Mouse (Mus musculus): Measurements from ENCODE around the gene Fam171a1.
A peak's percentile ranks its signal among the peaks of the same experiment; 100 is the strongest.

Fam171a1 gene

DNA sequence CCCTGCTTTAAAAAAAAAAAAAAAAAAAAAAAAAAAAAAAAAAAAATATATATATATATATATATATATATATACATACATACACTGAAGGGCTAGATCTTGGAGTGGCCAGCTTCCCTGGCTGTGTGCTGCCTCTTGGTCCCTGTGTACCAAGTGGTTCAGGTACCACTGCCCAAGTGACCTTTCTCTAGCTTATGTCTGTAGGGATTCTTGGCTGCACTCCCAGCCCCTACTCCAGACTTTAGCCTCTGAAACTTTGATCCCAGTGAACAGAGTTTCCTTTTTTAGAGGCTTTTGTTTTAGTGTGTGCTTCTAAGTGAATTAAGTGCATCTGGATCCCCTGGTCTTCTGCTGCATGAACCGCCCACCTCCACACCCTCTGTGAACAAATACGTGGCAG lies 24.3 kb downstream of the Fam171a1 start:
- no peak for DNase-seq (ENCODE audit: low spot score in 2 of 2)

- DNase-seq (ENCODE audit: low spot score in 2 of 2): no peak
These were observed 25.0 kb downstream of the Fam171a1 start for GRCm38 (mm10) chr2:3139065-3139464.

DNA sequence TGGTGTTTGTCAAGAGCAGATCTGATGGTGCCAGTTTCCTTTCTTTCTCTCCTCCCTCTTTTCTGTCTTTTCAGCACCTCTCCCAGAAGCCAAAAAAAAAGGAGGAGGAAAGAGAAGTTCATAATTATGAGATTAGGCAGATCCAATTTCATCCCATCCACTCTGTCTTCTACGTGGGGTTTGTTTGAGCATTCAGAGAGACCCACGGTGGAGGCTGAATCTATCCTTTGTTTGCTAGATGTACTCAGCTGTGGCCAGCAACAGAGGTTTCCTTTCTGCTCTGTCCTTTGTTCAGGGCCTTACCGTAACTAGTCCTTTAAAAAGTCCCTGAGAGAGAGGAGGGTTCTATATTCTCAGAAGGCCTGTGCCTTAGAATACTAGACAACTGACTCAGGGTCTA lies 25.6 kb downstream of the Fam171a1 start:
- DNase-seq (ENCODE audit: low spot score in 2 of 2): no peak

GRCm38 (mm10) chr2:3140585-3140984 lies 26.6 kb downstream of the Fam171a1 start:
- DNase-seq (ENCODE audit: low spot score in 2 of 2): no peak

DNA sequence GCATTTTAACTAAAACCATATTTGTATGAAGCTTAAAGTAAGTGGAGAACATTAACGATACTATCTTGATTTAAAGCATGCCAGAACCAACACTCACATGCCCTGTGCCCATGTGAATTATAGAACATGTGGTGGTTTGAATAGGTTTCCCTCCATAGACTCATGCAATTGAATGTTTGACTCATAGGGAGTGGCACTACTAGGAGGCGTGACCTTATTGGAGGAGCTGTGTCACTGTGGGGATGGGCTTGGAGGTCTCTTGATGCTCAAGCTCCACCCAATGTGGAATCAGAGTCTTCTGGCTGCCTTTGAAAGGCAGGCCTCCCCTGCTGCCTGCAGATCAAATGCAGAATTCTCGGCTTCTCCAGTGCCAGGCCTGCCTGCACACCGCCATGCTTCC lies 27.8 kb downstream of the Fam171a1 start:
- DNase-seq (ENCODE audit: low spot score in 2 of 2): no peak

GRCm38 (mm10) chr2:3144291-3144690 lies 30.3 kb downstream of the Fam171a1 start:
- peak in 1 of 2 experiments; percentile 44 for DNase-seq (ENCODE audit: low spot score in 2 of 2)

DNA sequence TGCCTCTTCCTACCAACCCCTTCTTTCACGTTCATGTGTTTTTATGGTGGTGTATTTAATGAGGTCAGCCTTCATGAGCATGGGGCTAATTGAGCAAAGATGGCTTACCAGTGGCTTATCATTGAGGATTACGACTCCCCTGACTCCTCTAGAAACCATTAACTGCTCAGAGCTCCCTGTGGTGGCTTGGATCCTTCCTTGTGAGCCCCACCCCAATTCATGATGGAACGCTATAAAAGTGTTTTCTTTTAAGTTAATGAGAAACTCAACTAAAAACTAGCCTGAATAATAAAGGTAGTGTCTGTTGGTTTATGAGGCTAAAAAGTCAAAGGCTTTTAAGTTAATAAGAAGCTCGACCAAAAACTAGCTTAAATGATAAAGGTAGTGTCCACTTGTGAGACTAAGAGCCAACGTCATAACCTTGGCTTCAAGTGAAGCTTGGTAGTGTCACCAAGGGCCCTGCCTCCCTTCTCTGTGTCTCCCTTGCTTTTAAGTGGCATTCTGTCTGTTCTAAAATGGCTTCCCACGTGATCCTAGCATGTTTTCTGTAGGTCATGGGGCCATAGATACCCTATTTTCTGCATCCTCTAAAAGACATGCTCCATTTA lies 33.6 kb downstream of the Fam171a1 start:
- no peak for DNase-seq (ENCODE audit: low spot score in 2 of 2)

GRCm38 (mm10) chr2:3148731-3149130 lies 34.7 kb downstream of the Fam171a1 start:
- no peak for DNase-seq (ENCODE audit: low spot score in 2 of 2)

GRCm38 (mm10) chr2:3150324-3150723 lies 36.3 kb downstream of the Fam171a1 start:
- DNase-seq (ENCODE audit: low spot score in 2 of 2): no peak

DNA sequence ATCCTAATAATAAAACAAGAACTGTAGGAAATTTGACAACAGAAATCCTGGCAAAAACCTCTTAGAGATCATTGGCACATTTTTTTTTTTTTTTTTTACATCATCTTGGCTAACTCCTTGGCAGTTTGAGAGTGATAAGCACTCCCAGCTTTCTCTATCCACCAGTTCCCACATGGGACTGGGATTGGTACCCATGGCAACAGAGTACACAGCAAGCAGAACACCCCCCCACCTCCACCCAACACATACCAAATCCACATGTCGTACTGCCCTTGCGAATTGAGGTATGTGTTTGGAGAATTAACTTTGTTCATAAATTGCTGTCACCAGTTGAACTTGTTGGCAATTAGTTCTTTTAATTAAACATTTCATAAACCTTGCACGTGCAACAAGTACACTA lies 37.3 kb downstream of the Fam171a1 start:
- DNase-seq (ENCODE audit: low spot score in 2 of 2): no peak

GRCm38 (mm10) chr2:3154091-3154665 lies 40.2 kb downstream of the Fam171a1 start:
- DNase-seq (ENCODE audit: low spot score in 2 of 2): no peak

DNA sequence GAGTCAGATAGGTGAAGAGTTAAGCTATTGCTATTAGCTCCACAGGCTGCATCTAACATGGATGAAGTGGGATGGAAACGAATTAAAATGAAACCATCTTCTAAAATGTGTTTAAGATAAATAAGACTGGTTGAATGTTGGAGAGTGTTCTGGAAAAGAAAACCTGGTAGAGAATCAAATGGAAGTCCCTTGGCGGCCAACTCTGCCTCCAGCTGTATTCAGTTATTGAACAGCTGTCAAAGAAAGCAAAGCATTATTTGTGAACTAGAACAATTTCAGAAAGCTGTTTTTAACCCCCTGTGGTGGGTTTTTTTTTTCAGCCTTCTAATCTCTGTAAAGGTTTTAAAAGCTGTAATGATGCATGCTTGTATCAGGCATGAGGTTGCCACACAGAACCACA lies 41.0 kb downstream of the Fam171a1 start:
- no peak for DNase-seq (ENCODE audit: low spot score in 2 of 2)

DNA sequence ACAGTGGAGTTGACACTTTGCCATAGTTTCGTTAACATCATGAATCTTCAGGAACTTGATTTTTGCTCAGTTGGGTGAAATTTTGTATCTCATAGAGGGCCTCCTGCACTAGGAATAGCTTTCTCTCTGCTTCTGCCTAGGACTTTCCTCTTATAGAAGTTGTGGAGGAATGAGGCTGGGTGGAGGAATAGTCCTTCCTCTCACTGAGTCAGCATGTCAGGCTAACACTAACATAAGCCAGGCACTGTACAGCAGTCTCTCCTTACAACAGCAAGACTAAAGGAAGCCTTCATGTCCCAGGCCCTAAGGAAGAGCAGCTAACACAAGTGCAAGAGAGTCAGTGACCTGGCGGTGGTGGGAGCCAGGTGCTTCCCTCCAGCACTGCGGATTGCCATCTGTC lies 43.0 kb downstream of the Fam171a1 start:
- no peak for DNase-seq (ENCODE audit: low spot score in 2 of 2)

- no peak for DNase-seq (ENCODE audit: low spot score in 2 of 2)
These were observed 43.8 kb downstream of the Fam171a1 start for GRCm38 (mm10) chr2:3157661-3158344.

DNA sequence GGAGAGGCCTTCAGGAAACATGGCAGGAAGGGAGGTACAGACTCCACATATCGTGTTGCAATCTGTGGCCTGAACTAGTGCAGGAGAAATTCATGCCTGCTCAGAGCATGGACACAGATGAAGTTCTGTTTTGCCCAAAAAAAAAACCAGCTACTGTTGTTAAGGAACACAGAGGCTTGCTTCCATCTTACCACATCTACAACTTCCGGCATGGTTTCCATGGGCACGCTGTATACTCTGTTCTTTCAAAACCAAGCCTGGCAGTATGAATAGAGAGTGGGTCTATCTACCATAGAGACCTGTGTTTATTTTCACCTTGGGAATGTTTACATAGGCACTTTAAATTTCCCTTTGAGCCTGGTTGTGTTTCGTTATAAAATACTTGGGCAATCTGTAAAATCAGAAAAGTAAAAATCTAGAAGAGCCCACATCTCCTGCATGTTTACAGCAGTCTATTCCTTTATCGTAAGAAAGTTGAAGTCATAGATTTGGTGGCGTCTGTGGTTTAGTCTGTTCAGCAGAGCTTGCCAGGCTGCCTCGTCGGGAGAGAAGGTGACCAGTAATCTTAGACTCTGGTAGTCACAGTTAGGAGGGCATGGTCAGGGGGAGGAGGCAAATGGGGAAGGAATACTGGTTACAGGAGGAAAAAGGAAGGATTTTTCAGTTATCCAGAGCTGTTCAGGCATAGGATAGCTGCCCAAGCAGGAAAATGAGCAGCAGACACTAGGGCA lies 44.8 kb downstream of the Fam171a1 start:
- DNase-seq (ENCODE audit: low spot score in 2 of 2): no peak

DNA sequence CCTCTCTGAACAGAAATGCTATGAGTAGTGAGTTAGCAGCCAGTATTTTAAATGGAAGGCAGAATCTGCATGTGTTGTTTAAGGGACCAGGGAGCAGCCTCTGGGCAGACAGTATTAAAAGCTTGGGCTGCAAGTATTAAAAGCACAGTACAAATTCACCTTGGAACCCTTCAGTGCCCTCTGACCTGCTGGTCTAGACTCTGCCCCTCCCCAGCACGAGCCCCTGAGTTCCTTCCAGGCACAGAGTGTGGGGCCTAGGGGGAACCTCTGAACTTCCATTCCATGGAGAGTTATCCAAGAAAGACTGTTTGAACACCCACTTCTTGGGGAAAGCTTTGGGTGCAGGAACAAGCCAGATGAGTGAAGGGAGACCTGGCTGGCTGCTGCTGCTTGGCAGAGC lies 47.6 kb downstream of the Fam171a1 start:
- no peak for DNase-seq (ENCODE audit: low spot score in 2 of 2)

DNA sequence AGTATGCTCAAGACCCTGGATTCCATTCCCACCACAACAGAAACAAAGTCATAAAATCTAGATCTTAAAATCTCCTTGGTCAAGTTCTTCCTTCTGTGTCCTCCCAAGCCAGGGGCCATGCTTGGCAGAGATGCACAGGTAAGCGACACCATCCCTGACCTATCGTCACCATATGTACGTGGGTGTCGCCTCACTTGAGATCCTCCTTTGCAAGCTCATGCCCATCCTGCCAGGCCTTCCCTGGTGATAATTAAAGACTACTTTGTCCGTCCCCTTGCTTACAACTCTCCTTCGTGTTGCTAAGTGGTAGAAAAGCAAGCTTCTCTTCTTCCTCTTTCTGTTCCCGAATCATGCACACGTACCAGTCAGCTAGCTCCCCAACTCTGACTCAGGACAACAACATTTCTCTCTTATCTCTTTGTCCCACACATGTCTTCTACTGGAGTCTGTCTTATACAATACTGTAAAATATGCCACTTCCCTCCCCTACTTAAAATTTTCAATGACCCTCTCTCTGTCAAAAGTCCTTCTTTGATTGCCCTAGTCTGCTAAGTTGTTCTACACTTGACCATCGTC lies 49.6 kb downstream of the Fam171a1 start:
- DNase-seq (ENCODE audit: low spot score in 2 of 2): no peak

GRCm38 (mm10) chr2:3165037-3165600 lies 51.1 kb downstream of the Fam171a1 start:
- DNase-seq (ENCODE audit: low spot score in 2 of 2): no peak

DNA sequence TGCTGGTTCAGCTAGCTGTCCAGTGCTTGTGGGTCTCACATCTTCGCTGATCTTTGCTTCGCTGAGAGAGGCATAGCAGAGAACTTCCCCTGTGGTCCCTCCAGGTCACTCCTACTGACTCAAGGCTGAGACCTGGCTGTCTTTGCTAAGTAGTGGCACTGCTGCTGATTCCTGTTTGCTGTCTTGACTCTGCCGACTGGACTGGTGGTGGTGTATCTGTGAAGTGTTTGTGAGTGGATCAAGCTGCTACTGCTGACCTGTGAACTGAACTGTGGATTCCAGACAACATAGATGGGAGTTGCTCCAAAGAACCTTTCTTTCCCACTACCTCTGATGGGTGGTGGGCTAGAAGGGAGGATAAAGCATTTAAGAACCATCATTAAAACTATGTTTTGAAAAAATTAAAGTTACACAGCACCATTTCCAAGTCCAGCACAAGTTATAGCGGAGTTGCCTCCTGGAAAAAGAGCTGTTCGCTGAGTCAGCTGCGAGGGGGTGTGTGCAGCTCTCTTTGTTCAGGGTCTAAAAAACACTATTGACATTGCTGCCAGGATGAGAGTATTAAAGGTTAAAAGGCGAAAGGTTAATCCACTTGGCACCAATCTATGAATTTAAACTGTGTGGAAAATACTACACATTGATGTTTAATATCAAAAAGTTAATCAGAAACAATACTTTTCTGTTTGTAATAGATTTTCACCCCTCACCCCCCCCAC lies 52.0 kb downstream of the Fam171a1 start:
- DNase-seq (ENCODE audit: low spot score in 2 of 2): no peak

GRCm38 (mm10) chr2:3168719-3169402 lies 54.8 kb downstream of the Fam171a1 start:
- peak in 1 of 2 experiments; percentile 54 for DNase-seq (ENCODE audit: low spot score in 2 of 2)

DNA sequence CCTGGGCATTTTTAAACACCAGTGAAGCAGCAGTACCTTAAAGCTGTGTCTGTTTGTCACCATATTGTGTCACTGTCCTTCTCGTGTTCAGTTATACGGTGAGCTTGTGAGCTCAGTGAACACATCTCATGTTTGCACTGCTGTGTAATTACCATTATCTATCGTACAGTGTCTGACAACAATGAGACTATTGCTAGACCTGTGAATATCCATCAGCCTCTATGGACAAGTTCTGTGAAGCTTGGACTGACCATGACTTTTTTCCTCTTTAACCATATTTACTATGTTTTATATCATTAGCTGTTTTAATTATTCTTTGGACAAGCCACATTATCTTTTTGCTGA lies 55.4 kb downstream of the Fam171a1 start:
- no peak for DNase-seq (ENCODE audit: low spot score in 2 of 2)

All from right cerebral cortex, adult 2 months (tissue).